Mouse (Mus musculus): ENCODE results near the gene Galnt10. TPM values are rescaled to one million over a fixed set of nuclear protein-coding genes. Genes with fewer than 3 reads are reported as not detected.

Galnt10 gene
- 10.2 and 17.7 TPM in 2 replicates for polyA plus RNA-seq (2012; rRNA removed; ENCODE audit: low replicate concordance)

GRCm38 (mm10) chr11:57645018-57645559, at the start of gene Galnt10:
TSS of gene Galnt10 (plus strand) at chr11:57645442.

GRCm38 (mm10) chr11:57800971-57801765, 155.9 kb downstream of the Galnt10 start, which contains the start of gene Sap30l:
TSS of gene Sap30l (plus strand) at chr11:57801637.

GRCm38 (mm10) chr11:57832552-57833201, 187.4 kb downstream of the Galnt10 start, which contains the start of gene Hand1:
TSS of gene Hand1 (minus strand) at chr11:57832818.

Other genes with a start within 250 kb of the Galnt10 start
- gene Fam114a2, start 126.8 kb upstream of the Galnt10 start, polyA plus RNA-seq (2012; rRNA removed; ENCODE audit: low replicate concordance) = 18.8 and 41.9 TPM in 2 replicates
- 9.8 and 17.4 TPM in 2 replicates for gene Mfap3, start 126.8 kb upstream of the Galnt10 start, polyA plus RNA-seq (2012; rRNA removed; ENCODE audit: low replicate concordance)
- gene Sap30l, start 156.2 kb downstream of the Galnt10 start, polyA plus RNA-seq (2012; rRNA removed; ENCODE audit: low replicate concordance) = 15.6 and 45.1 TPM in 2 replicates
- gene Hand1, start 187.4 kb downstream of the Galnt10 start, polyA plus RNA-seq (2012; rRNA removed; ENCODE audit: low replicate concordance) = not detected in 2 replicates